Mouse (Mus musculus) lung, postnatal 0 days (tissue): ENCODE results near the gene B3gntl1.

Experiments used
- CTCF ChIP-seq: IDR thresholded peaks from 2 replicates; pipeline ENCODE4 v1.5.1; 2016; ENCODE audit warnings: antibody characterized with exemption, mild to moderate bottlenecking
- EP300 ChIP-seq: IDR thresholded peaks from 2 replicates; pipeline ENCODE4 v1.6.1; 2016; ENCODE audit warnings: antibody characterized with exemption, mild to moderate bottlenecking, control low read depth

GRCm38 (mm10) chr11:121631410-121631809 lies 41.5 kb downstream of the B3gntl1 start:
- TF ChIP-seq CTCF = no peak
- TF ChIP-seq EP300 = no peak
